Mouse (Mus musculus): ENCODE results near the gene Nubpl. TPM values are rescaled to one million over a fixed set of nuclear protein-coding genes. Genes with fewer than 3 reads are reported as not detected.

Gene Nubpl
- polyA plus RNA-seq, 1 experiment from 2014 or later: 16.3 TPM

DNA sequence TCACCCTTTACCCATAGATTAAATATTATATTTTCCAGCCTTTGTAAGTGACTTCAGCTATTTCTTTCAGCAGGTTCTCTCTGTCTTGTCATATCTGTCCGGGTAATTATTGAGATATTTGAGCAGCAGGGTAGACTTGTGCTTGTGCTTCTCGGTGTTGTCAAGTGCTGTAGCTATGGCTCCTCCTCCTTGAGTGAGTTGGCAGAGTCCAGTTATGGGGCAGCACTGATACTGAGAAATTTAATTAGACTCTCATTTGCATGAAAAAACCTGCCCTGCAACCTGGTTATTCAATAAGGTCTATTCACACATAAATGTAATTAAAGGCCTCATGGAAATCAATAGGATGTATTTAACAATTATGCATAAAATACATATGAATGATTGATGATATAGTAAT, 145.2 kb downstream of the Nubpl start:
- Histone ChIP-seq H3K27ac (ENCODE audit: low read depth) (no peak overlapping the region), H3K4me1 (ENCODE audit: insufficient read depth) (no peaks in the 10 kb centered on the region), H3K4me2 (no peak overlapping the region), H3K36me3 (ENCODE audit: insufficient read depth) (no peaks in the 10 kb centered on the region), H3K4me3 (ENCODE audit: low read depth, low read length) (no peak overlapping the region), H3K27me3 (ENCODE audit: insufficient read depth, low read length) (no peaks in the 10 kb centered on the region), H3K9ac (no peak overlapping the region), H3K9me3 (ENCODE audit: low read depth, low read length) (no peaks in the 10 kb centered on the region)
- ATAC-seq (ENCODE audit: insufficient read depth) (no peak), DNase-seq (no peak)
- WGBS: 73% methylated on average over 2 of the region's 2 CpGs
- no peak for TF ChIP-seq CTCF (IDR thresholded peaks at IDR 0.05; ENCODE audit: low read depth)

GRCm38 (mm10) chr12:52247438-52247837, 149.9 kb downstream of the Nubpl start:
- Histone ChIP-seq H3K4me2 (no peak overlapping the region), H3K9ac (no peak overlapping the region), H3K4me3 (ENCODE audit: low read depth, low read length) (no peak overlapping the region), H3K36me3 (ENCODE audit: insufficient read depth) (no peaks in the 10 kb centered on the region), H3K9me3 (ENCODE audit: low read depth, low read length) (no peaks in the 10 kb centered on the region), H3K27me3 (ENCODE audit: insufficient read depth, low read length) (no peaks in the 10 kb centered on the region), H3K27ac (ENCODE audit: low read depth) (no peak overlapping the region), H3K4me1 (ENCODE audit: insufficient read depth) (no peaks in the 10 kb centered on the region)
- WGBS: 74% methylated on average over 9 of the region's 9 CpGs
- TF ChIP-seq CTCF (IDR thresholded peaks at IDR 0.05; ENCODE audit: low read depth): no peak
- no peak for DNase-seq
- ATAC-seq (ENCODE audit: insufficient read depth): no peak

GRCm38 (mm10) chr12:52248531-52248930, 151.0 kb downstream of the Nubpl start:
- no peak for ATAC-seq (ENCODE audit: insufficient read depth)
- no peak for TF ChIP-seq CTCF (IDR thresholded peaks at IDR 0.05; ENCODE audit: low read depth)
- Histone ChIP-seq H3K4me1 (ENCODE audit: insufficient read depth) (no peaks in the 10 kb centered on the region), H3K9me3 (ENCODE audit: low read depth, low read length) (no peaks in the 10 kb centered on the region), H3K9ac (no peak overlapping the region), H3K27ac (ENCODE audit: low read depth) (no peak overlapping the region), H3K4me2 (no peak overlapping the region), H3K4me3 (ENCODE audit: low read depth, low read length) (no peak overlapping the region), H3K36me3 (ENCODE audit: insufficient read depth) (no peaks in the 10 kb centered on the region), H3K27me3 (ENCODE audit: insufficient read depth, low read length) (no peaks in the 10 kb centered on the region)
- no peak for DNase-seq
- 80% methylated on average over 2 of the region's 2 CpGs for WGBS

- Histone ChIP-seq H3K4me2 (no peak overlapping the region), H3K9me3 (ENCODE audit: low read depth, low read length) (no peaks in the 10 kb centered on the region), H3K27ac (ENCODE audit: low read depth) (no peak overlapping the region), H3K27me3 (ENCODE audit: insufficient read depth, low read length) (no peaks in the 10 kb centered on the region), H3K36me3 (ENCODE audit: insufficient read depth) (no peaks in the 10 kb centered on the region), H3K4me1 (ENCODE audit: insufficient read depth) (no peaks in the 10 kb centered on the region), H3K4me3 (ENCODE audit: low read depth, low read length) (no peak overlapping the region), H3K9ac (no peak overlapping the region)
- no peak for DNase-seq
- ATAC-seq (ENCODE audit: insufficient read depth): no peak
- WGBS: 84% methylated on average over 5 of the region's 5 CpGs
- TF ChIP-seq CTCF (IDR thresholded peaks at IDR 0.05; ENCODE audit: low read depth): no peak
Measured at GRCm38 (mm10) chr12:52254089-52254488, 156.6 kb downstream of the Nubpl start.

- Histone ChIP-seq H3K27me3 (ENCODE audit: insufficient read depth, low read length) (no peaks in the 10 kb centered on the region), H3K9ac (no peak overlapping the region), H3K4me1 (ENCODE audit: insufficient read depth) (no peaks in the 10 kb centered on the region), H3K9me3 (ENCODE audit: low read depth, low read length) (no peaks in the 10 kb centered on the region), H3K4me3 (ENCODE audit: low read depth, low read length) (no peak overlapping the region), H3K4me2 (no peak overlapping the region), H3K27ac (ENCODE audit: low read depth) (no peak overlapping the region), H3K36me3 (ENCODE audit: insufficient read depth) (no peaks in the 10 kb centered on the region)
- ATAC-seq (ENCODE audit: insufficient read depth): no peak
- WGBS: 79% methylated on average over 2 of the region's 2 CpGs
- TF ChIP-seq CTCF (IDR thresholded peaks at IDR 0.05; ENCODE audit: low read depth): no peak
- no peak for DNase-seq
Measured at GRCm38 (mm10) chr12:52268131-52268530, 170.6 kb downstream of the Nubpl start.

DNA sequence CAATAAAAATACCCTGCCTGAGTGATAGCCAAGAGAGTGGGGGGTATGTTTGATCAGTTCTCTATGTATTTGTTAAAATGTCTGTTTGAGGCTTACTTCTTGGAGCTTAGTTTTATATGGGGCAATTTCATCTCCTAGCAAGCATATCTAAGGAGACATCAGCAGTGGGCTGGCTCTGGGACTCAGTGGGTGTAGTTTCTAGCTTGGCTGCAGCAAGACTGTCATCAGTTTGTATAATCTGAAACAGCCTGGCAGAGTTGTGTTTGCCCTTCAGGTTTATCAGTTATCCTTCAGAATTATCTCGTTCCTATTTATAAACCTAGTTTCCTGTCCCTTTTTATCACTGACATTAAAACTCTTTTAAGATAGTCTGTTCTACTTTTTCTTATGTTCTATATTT, 175.3 kb downstream of the Nubpl start:
- no peak for ATAC-seq (ENCODE audit: insufficient read depth)
- Histone ChIP-seq H3K4me2 (no peak overlapping the region), H3K9ac (no peak overlapping the region), H3K4me3 (ENCODE audit: low read depth, low read length) (no peak overlapping the region), H3K36me3 (ENCODE audit: insufficient read depth) (no peaks in the 10 kb centered on the region), H3K27ac (ENCODE audit: low read depth) (no peak overlapping the region), H3K27me3 (ENCODE audit: insufficient read depth, low read length) (no peaks in the 10 kb centered on the region), H3K9me3 (ENCODE audit: low read depth, low read length) (no peaks in the 10 kb centered on the region), H3K4me1 (ENCODE audit: insufficient read depth) (no peaks in the 10 kb centered on the region)
- no peak for DNase-seq
- no peak for TF ChIP-seq CTCF (IDR thresholded peaks at IDR 0.05; ENCODE audit: low read depth)
- WGBS: 23% methylated on average over 1 of the region's 1 CpGs

GRCm38 (mm10) chr12:52276320-52276719, 178.8 kb downstream of the Nubpl start:
- H3K27me3 ChIP-seq (ENCODE audit: insufficient read depth, low read length): no peaks in the 10 kb centered on the region
- no peak for TF ChIP-seq CTCF (IDR thresholded peaks at IDR 0.05; ENCODE audit: low read depth)
- no peak overlapping the region for H3K4me3 ChIP-seq (ENCODE audit: low read depth, low read length)
- H3K36me3 ChIP-seq (ENCODE audit: insufficient read depth): no peaks in the 10 kb centered on the region
- ATAC-seq (ENCODE audit: insufficient read depth) (no peak), DNase-seq (no peak)
- no peaks in the 10 kb centered on the region for H3K4me1 ChIP-seq (ENCODE audit: insufficient read depth)
- no peak overlapping the region for H3K27ac ChIP-seq (ENCODE audit: low read depth)
- H3K4me2 ChIP-seq: no peak overlapping the region
- no peaks in the 10 kb centered on the region for H3K9me3 ChIP-seq (ENCODE audit: low read depth, low read length)
- no peak overlapping the region for H3K9ac ChIP-seq
- 25% methylated on average over 1 of the region's 1 CpGs for WGBS

DNA sequence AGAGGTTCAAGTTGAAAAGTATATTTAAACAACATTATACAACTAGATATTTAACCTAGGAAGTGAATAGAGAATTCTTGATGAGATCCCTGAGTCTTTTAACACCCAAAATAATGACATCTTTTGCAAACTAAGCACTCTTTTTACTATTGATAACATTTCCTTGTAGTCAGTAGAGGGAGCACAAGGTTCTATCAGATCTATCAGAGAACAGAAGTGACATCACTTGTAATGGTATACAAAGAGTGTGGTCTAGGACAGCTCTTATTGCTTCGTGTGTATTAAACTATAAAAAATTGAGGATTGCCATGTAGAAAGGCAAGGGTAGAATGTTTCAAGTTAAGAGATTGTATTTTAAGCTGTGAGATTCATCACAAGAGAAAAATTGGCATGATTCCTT, 183.7 kb downstream of the Nubpl start:
- no peaks in the 10 kb centered on the region for H3K4me1 ChIP-seq (ENCODE audit: insufficient read depth)
- no peaks in the 10 kb centered on the region for H3K36me3 ChIP-seq (ENCODE audit: insufficient read depth)
- 52% methylated on average over 1 of the region's 1 CpGs for WGBS
- no peaks in the 10 kb centered on the region for H3K27me3 ChIP-seq (ENCODE audit: insufficient read depth, low read length)
- H3K9ac ChIP-seq: no peak overlapping the region
- no peak overlapping the region for H3K4me2 ChIP-seq
- 0 out of 2 replicates have a peak, but pooled peaks have one; percentile 9 for TF ChIP-seq CTCF (IDR thresholded peaks at IDR 0.05; ENCODE audit: low read depth)
- ATAC-seq (ENCODE audit: insufficient read depth) (no peak), DNase-seq (no peak)
- H3K4me3 ChIP-seq (ENCODE audit: low read depth, low read length): no peak overlapping the region
- H3K9me3 ChIP-seq (ENCODE audit: low read depth, low read length): no peaks in the 10 kb centered on the region
- H3K27ac ChIP-seq (ENCODE audit: low read depth): no peak overlapping the region
